Comparison of ENCODE assay signal across 8 mouse cellular contexts in the genomic region with DNA sequence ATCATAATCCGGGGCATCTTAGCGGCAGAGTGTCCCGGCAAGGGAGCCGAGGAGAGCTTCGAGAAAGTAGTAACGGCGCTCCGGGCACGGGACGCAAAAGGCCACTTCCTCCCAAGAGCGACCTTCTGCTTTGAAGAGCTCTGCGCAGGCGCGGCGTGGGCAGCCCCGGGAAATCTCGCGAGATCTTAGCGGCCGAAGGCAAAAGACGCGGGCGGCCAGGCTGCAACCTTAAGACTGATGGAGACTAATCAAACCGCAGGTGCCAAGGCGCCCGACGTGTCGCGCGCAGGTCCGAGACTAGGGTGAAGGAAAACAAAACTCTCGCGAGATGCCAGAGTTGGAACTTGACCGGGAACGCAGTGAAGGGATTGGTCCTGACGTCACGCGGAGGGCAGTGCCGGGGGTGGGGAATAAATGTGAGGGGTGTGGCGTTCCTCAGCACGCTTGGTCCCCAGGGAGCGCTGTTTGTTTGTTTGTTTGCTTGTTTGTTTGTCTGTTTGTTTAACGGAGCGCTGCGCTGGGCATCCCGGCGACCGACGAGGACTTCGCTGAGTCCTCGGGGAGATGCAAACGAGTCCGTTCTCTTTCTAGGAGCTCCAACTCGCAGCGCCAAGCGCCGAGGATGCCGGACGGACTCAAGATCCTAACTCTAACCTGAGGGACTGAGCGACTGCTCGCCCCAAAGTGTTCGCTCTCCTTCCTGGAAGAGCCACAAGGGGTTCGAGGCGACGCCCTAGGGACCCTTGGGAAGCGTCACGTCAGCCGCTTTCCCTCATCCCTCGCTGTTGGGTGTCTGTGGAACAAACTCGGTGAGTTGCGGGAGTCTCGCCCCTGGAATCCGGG. TPM values are rescaled to one million over a fixed set of nuclear protein-coding genes. Genes with fewer than 3 reads are reported as not detected.
A peak's percentile ranks its signal among the peaks of the same experiment; 100 is the strongest.
DNase-seq lines count a peak whose midpoint lies in the region; ATAC-seq and TF ChIP-seq lines count a peak whose summit lies in the region.

Gene Cdc5l, minus strand, starts transcription at position 319 of the 843 bp plus-strand sequence.

- H3K4me1 ChIP-seq in bone marrow, adult 2 months (ENCODE audit: control insufficient read depth, insufficient read depth, low read length): peaks cover 2% of the 10 kb centered on the region
- H3K4me1 ChIP-seq in embryonic facial prominence, embryonic 15.5 days: peaks cover 21% of the 10 kb centered on the region
- peaks cover 17% of the 10 kb centered on the region for H3K4me1 ChIP-seq in limb, embryonic 14.5 days (ENCODE audit: control insufficient read depth, insufficient read depth, low read length)
- H3K4me1 ChIP-seq in midbrain, postnatal 0 days (ENCODE audit: insufficient read depth, low read length): peaks cover 2% of the 10 kb centered on the region; the same call in 1 of the 2 replicates

- TF ChIP-seq POLR2A in bone marrow, adult 2 months (IDR thresholded peaks at IDR 0.05; ENCODE audit: borderline replicate concordance, control insufficient read depth, low read depth, low read length): peak; percentile 92
- peak; percentile 82; the same call in 1 of the 2 replicates for TF ChIP-seq POLR2A in limb, embryonic 14.5 days (IDR thresholded peaks at IDR 0.05; ENCODE audit: borderline replicate concordance, extremely low read depth, insufficient read depth, insufficient read length)

- peak within 1 kb of the TSS; percentile 95 for H3K27ac ChIP-seq in bone marrow, adult 2 months (ENCODE audit: control insufficient read depth, insufficient read depth, low read depth, low read length, poor library complexity)
- H3K27ac ChIP-seq in embryonic facial prominence, embryonic 15.5 days (replicated peaks): peak within 1 kb of the TSS; percentile 95
- peak within 1 kb of the TSS; percentile 90 for H3K27ac ChIP-seq in limb, embryonic 14.5 days (replicated peaks; ENCODE audit: low read depth, low read length)
- peak within 1 kb of the TSS; percentile 92 for H3K27ac ChIP-seq in midbrain, postnatal 0 days (ENCODE audit: low read depth, low read length)

- under 1% methylated on average over 73 of the region's 73 CpGs for WGBS in bone marrow, adult 2 months
- under 1% methylated on average over 73 of the region's 73 CpGs for WGBS in embryonic facial prominence, embryonic 15.5 days
- under 1% methylated on average over 73 of the region's 73 CpGs for WGBS in limb, embryonic 14.5 days
- WGBS in midbrain, postnatal 0 days: under 1% methylated on average over 73 of the region's 73 CpGs

- peak; percentile 96 for ATAC-seq in embryonic facial prominence, embryonic 15.5 days (ENCODE audit: insufficient number of reproducible peaks, low FRiP score, low TSS enrichment, low read depth)
- peak; percentile 98 for ATAC-seq in limb, embryonic 14.5 days (ENCODE audit: low FRiP score, low read depth)
- peak; percentile 98 for ATAC-seq in midbrain, postnatal 0 days (ENCODE audit: low FRiP score)

- DNase-seq in 416B (ENCODE audit: low read depth): peak; percentile 100
- DNase-seq in heart, adult 8-10 months (ENCODE audit: low spot score): peak; percentile 98
- DNase-seq in kidney, adult 9 months: peak; percentile 99
- DNase-seq in limb, embryonic 14.5 days (ENCODE audit: low spot score): peak; percentile 100
- peak; percentile 100 for DNase-seq in midbrain, postnatal 0 days (ENCODE audit: low spot score)
- DNase-seq in spleen, postnatal 14 days (ENCODE audit: low spot score in 2 of 2): peak; percentile 93 to 96

- no peaks in the 10 kb centered on the region for H3K9me3 ChIP-seq in embryonic facial prominence, embryonic 15.5 days (replicated peaks)
- H3K9me3 ChIP-seq in limb, embryonic 14.5 days (ENCODE audit: control insufficient read depth, low read length): no peaks in the 10 kb centered on the region
- H3K9me3 ChIP-seq in midbrain, postnatal 0 days (ENCODE audit: low read length): no peaks in the 10 kb centered on the region

- peak within 1 kb of the TSS; percentile 89 for H3K4me3 ChIP-seq in bone marrow, adult 2 months (replicated peaks; ENCODE audit: control insufficient read depth, low read depth, low read length)
- peak within 1 kb of the TSS; percentile 65 for H3K4me3 ChIP-seq in embryonic facial prominence, embryonic 15.5 days (replicated peaks)
- peak within 1 kb of the TSS; percentile 69 for H3K4me3 ChIP-seq in limb, embryonic 14.5 days (replicated peaks; ENCODE audit: low read length)
- H3K4me3 ChIP-seq in midbrain, postnatal 0 days (ENCODE audit: low read depth, low read length): peak within 1 kb of the TSS; percentile 88

- H3K36me3 ChIP-seq in embryonic facial prominence, embryonic 15.5 days: peaks cover 17% of the 10 kb centered on the region
- peaks cover 11% of the 10 kb centered on the region; the same call in 1 of the 2 replicates for H3K36me3 ChIP-seq in limb, embryonic 14.5 days (ENCODE audit: control insufficient read depth, insufficient read depth, low read length)
- H3K36me3 ChIP-seq in midbrain, postnatal 0 days (ENCODE audit: insufficient read depth, low read length): no peaks in the 10 kb centered on the region

- peak within 1 kb of the TSS; percentile 68 for H3K4me2 ChIP-seq in embryonic facial prominence, embryonic 15.5 days (replicated peaks)
- peak within 1 kb of the TSS; percentile 89 for H3K4me2 ChIP-seq in limb, embryonic 14.5 days (replicated peaks; ENCODE audit: low read depth, low read length, severe bottlenecking)
- H3K4me2 ChIP-seq in midbrain, postnatal 0 days (ENCODE audit: low read depth, low read length, poor library complexity, severe bottlenecking): peak within 1 kb of the TSS; percentile 84

- no peaks in the 10 kb centered on the region for H3K27me3 ChIP-seq in embryonic facial prominence, embryonic 15.5 days
- no peaks in the 10 kb centered on the region for H3K27me3 ChIP-seq in limb, embryonic 14.5 days (ENCODE audit: control insufficient read depth, insufficient read depth, low read length)
- H3K27me3 ChIP-seq in midbrain, postnatal 0 days (ENCODE audit: insufficient read depth, low read length): no peaks in the 10 kb centered on the region

- TF ChIP-seq CTCF in bone marrow, adult 2 months (IDR thresholded peaks at IDR 0.05; ENCODE audit: control insufficient read depth, insufficient read depth, low read length): no peak
- TF ChIP-seq CTCF in midbrain, postnatal 0 days (IDR thresholded peaks at IDR 0.05): peak; percentile 52

- peak within 1 kb of the TSS; percentile 83 for H3K9ac ChIP-seq in embryonic facial prominence, embryonic 15.5 days
- H3K9ac ChIP-seq in limb, embryonic 14.5 days (ENCODE audit: low read depth, low read length, severe bottlenecking): peak within 1 kb of the TSS; percentile 78
- H3K9ac ChIP-seq in midbrain, postnatal 0 days (replicated peaks; ENCODE audit: low read length, poor library complexity, severe bottlenecking): peak within 1 kb of the TSS; percentile 76

RNA-seq across cellular contexts. Expression of gene Cdc5l, which starts in this region (rescaled TPM):
- polyA plus RNA-seq in bone marrow, adult 2 months (2011; ENCODE audit: insufficient read depth, insufficient read length, low replicate concordance, missing spikeins): 28.3 and 44.9 TPM in 2 replicates
- 56.4 and 65.7 TPM in 2 replicates for polyA plus RNA-seq in embryonic facial prominence, embryonic 15.5 days (2015; fragmentation: Nextera tagmentation; extraction: Ambion mirVana)
- total RNA-seq in heart, adult 8-10 months (2022): 10 to 100 TPM; 36.1 to 40.2 (median 38.7) TPM
- 27.1 and 38.0 TPM in 2 replicates for polyA plus RNA-seq in limb, embryonic 14.5 days (2012; rRNA removed)
- 62.5 and 71.4 TPM in 2 replicates for polyA plus RNA-seq in limb, embryonic 14.5 days (2014; fragmentation: Nextera tagmentation; extraction: Ambion mirVana)
- 36.7 and 47.4 TPM in 2 replicates for total RNA-seq in midbrain, postnatal 0 days (2014; rRNA removed)
- 54.3 and 57.9 TPM in 2 replicates for polyA plus RNA-seq in midbrain, postnatal 0 days (2015; fragmentation: Nextera tagmentation; extraction: Ambion mirVana)

Comparison
In these comparisons a context has a peak if more than half of its experiments do, and no peak if none do; other contexts are left out.
1. Peak in every context shown above with its lines: DNase-seq, ATAC-seq, H3K4me3 ChIP-seq and H3K27ac ChIP-seq.